Mouse (Mus musculus) gastrocnemius, postnatal 14 days (tissue): ENCODE results near the gene Pik3c2g. TPM values are rescaled to one million over a fixed set of nuclear protein-coding genes. Genes with fewer than 3 reads are reported as not detected.
A peak's percentile ranks its signal among the peaks of the same experiment; 100 is the strongest.

Source experiments
- DNase-seq: peaks from one replicate; pipeline ENCODE4 v3.0.0; 2021; ENCODE audit warnings: mixed read lengths
- intact Hi-C: fragments of 180-260 bp; cut with DNase I; formaldehyde crosslinking; loops from one replicate; pipeline ENCODE4 v1.15.1; 2025; ENCODE audit warnings: low total_unique reads
- total RNA-seq, 2 experiments: library from RNA; stranded (reverse); gene quantifications; 2 replicates each; pipeline ENCODE4 v1.2.3; 2021

Pik3c2g gene
- total RNA-seq, 2 experiments from 2014 or later, result 0.07 TPM; not detected in 1

DNA sequence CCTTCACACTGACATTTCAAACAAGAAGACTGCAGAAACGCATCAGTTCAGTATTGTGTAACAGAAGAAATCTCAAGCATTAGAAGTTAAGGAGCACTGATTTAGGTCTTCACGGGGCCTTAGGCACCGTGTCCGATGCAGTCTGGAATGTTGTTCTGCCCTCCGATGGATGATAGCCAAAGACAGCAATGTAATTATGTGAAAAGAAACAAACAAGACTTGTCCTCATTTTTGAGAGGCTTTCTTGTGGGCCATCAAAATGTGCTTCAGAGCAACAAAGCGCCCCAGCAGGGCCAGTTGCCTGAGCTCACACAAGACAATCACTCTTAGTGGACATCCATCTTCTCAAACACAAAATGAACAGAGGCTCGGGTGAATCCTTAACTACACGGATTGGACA, 234.9 kb downstream of the Pik3c2g start:
- no peak for DNase-seq
- intact Hi-C loops, result no loop called here

GRCm38 (mm10) chr6:139838239-139838638, 251.2 kb downstream of the Pik3c2g start:
- intact Hi-C loops, result no loop called here
- no peak for DNase-seq

DNA sequence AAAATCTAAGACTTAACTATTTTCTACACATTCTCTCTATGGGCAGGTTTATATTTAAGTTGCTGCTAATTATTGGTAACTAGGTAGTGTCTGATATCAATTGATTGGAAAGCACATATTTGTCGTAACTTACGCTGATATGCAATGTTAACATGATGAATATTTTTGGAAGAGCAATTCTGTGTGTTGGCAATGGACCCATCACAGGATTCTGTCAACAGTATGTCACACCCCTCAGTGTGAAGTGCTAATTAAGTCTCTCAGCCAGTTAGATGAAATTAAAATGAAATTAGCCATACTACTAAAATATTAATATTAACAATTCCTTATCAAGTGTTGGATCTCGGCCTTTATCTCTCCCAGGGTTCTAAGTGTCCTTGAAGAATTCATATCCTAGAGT, 251.7 kb downstream of the Pik3c2g start:
- no peak for DNase-seq
- intact Hi-C loops, result no loop called here

GRCm38 (mm10) chr6:139839907-139840306, 252.9 kb downstream of the Pik3c2g start:
- intact Hi-C loops, result no loop called here
- DNase-seq, result no peak

- DNase-seq, result no peak
These were observed 254.3 kb downstream of the Pik3c2g start for GRCm38 (mm10) chr6:139841272-139841671.

DNA sequence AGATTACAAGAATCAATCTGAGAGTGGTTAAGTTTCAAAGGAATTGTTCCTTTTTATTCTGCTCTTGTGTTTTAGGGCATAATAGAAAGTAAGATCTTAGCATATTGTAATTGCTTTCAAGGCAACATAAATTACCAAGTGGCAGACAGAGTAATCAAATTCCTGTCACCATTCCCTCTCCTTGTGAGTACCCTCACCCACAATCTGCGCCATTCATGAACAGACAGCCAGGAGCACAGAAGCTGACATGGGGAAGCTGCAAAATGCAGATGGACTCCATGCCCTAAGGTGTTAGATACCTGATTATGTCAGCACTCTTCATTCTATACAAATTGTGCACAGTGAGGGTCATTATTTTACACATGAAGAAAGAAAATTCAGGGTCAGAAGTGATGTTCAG, 255.6 kb downstream of the Pik3c2g start:
- intact Hi-C loops, result no loop called here
- DNase-seq, result no peak

More at GRCm38 (mm10) chr6:139841272-139841671, 254.3 kb downstream of the Pik3c2g start:
- intact Hi-C loops, result no loop called here

DNA sequence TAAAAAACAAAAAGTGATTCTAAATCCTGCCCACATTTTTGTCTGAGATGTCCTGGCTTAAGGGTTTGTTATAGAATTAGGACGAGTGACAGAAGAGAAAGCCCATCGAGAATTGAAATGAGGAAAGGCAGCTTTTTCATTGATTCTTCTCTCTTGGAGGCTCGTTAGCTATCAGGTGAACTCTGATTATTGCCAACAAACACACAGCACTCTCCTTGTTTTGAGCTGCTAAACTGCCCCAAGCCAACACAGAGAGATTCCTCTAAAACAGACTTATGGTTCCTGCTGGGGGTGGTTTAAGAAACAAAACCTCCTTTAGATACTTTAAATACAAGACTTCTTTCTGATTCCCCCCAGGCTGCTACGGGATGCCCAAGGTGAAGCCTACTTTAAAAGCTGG, 256.5 kb downstream of the Pik3c2g start:
- no peak for DNase-seq
- intact Hi-C loops, result no loop called here

DNA sequence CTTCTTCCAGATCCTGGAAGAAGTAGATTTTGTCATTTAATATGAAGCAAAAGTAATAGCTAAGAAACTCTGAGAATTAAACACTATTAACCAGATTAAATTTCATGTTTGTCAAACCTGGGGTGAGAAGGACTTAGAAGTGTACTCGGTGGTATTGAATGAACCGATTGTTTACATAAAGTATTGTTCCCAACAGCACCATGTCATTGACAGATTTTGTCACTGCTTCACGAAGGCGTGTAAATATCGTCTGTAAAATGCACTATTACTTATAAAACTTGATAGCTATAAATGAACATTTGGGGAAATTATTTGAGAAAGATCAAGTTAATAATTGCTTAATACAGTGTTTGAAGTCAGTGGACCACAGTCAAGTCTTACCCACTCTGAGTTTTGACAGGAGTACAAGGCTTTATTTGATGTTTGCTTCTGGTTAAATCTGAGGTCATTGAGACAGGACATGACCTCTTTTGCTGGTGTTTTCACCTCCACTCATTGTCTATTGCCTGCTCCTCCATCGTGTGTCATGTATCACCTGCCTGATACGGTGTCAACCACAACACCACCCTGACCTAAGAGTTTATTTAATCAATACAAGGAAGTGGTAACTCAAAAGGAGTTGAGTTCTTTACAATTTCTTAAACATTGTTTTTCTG, 260.0 kb downstream of the Pik3c2g start:
- intact Hi-C loops, result no loop called here
- DNase-seq, result no peak

- intact Hi-C loops, result no loop called here
These were observed 262.9 kb downstream of the Pik3c2g start for GRCm38 (mm10) chr6:139849931-139850330.

DNA sequence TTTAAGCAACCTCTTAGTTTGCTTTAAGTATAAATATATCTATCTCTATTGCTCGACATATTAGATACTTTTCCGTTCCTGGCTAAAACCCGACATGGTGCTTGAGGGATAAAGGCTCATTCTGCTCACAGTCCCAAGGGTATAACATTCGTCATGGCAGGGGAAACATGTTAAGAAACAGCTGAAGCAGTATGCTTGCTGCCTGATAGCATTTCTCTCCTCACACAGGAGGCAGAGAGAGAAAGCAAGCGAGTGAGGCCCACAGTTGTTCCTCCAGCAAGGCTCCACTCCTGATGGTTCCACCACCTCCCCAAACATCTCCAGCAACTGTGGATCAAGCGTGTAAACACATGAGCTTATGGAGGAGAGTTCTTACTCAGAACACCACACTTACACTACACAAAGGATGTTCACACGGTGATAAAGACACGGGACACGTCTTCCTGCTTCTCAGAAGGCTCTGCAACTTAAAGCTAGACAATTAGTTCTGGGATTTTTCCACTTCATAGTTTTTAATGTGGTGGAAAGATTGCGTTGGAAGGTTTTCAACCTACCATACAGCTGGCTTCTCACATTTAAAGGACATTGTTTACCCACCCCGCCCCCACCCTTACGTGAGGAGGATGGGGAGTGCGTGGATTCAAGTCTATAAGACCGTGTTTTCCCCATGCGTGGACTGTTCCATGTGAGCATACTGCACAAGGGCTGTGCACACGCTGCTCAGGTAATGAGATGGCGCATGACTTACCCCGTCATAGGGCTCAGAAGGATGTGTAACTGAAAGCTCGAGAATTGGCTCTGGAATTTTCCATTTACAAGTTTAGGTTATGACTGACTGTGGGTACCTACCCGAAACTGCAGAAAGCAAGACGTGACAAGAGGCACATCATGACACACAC, 264.9 kb downstream of the Pik3c2g start:
- intact Hi-C loops, result no loop called here
- no peak for DNase-seq

More at GRCm38 (mm10) chr6:139849931-139850330, 262.9 kb downstream of the Pik3c2g start:
- DNase-seq, result no peak

DNA sequence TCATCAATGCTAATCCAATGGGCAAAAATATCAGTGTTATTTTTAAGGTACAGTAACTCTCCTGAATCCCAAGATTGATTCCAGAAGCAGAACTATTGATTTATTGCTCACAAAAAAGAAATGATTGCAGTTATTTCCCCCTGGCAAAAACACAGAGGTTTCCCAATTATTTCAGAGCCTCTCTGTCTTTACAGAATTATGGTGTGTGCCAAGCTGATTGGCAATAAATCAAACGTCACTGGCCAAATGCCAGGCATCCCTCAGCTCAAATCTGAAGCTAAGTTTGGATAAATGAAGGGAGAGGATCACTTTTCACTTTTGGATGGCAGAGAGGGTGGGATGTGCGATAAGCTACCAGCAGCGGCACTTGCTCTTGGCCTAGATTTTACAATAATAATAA, 265.8 kb downstream of the Pik3c2g start:
- no peak for DNase-seq
- intact Hi-C loops, result no loop called here

- intact Hi-C loops, result no loop called here
- DNase-seq, result no peak
These were observed 273.1 kb downstream of the Pik3c2g start for GRCm38 (mm10) chr6:139860141-139860540.

GRCm38 (mm10) chr6:139861534-139861933, 274.5 kb downstream of the Pik3c2g start:
- no peak for DNase-seq
- intact Hi-C loops, result no loop called here

- intact Hi-C loops, result no loop called here
- no peak for DNase-seq
These were observed 278.1 kb downstream of the Pik3c2g start for GRCm38 (mm10) chr6:139865059-139865673.

GRCm38 (mm10) chr6:139874418-139875176, 287.6 kb downstream of the Pik3c2g start:
- intact Hi-C loops, result loop anchor here (10.0 kb wide), 1 partner anchor 570 kb away; no protein-coding TSS in a partner anchor
- DNase-seq, result peak; percentile 40

GRCm38 (mm10) chr6:139876691-139877090, 289.7 kb downstream of the Pik3c2g start:
- intact Hi-C loops, result loop anchor here (10.0 kb wide), 1 partner anchor 568 kb away; no protein-coding TSS in a partner anchor
- no peak for DNase-seq

DNA sequence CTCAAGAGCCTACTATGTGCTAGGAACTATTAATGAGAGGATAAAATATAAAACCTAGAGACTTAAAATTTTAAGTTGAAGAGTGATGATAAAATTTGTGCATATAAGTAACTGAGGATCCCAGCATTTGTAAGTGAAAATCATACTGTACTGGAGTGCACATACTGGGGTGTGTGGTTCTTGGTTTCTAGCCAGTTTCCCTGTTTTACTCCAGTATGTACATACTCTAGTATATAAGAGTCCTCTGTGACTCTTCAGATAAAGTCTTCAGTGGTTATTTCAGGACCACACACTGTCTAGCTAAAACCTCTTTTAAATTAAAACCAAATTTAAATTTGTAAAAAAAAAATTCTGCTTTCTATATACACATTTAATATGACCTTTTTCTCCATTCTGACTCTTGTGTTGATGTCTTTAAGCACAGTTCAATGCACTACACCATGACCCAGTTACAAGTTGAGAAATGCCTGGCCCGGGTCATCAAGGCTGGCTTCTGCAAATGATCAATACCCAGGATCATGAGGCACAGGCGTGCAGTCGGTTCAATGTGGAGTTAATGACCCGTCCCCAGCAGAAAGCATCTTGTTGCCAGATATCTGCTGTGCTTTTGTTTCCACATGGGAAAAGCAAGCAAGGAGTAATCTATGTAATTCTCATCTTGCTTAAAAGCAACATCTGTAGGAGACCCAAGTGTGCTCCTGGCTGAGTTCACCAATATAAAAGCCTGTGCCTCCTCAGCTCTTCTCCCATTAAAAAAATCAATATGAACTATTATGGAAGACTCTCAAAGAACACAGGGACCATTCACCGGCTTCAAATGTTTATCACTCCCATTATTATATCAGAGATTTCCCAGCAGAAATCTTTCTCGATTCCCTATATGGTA, 290.7 kb downstream of the Pik3c2g start:
- DNase-seq, result peak; percentile 9
- intact Hi-C loops, result loop anchor here (10.0 kb wide), 1 partner anchor 567 kb away; no protein-coding TSS in a partner anchor

DNA sequence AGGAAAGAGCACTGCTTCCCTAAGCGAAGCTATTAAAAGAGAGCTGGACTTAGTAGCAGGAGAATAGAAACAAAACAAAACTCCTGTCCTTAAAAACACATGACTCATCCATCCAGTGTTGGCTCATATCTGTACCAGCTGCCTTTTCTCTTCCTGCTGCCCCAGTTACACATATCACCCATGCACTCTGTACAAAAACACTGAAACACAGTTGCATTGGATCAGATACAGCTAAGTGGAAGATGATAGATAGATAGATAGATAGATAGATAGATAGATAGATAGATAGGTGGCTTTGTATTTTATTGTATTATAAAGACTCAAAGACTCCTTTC, 291.3 kb downstream of the Pik3c2g start:
- no peak for DNase-seq
- intact Hi-C loops, result loop anchor here (10.0 kb wide), 1 partner anchor 566 kb away; no protein-coding TSS in a partner anchor

- no peak for DNase-seq
- intact Hi-C loops, result no loop called here
These were observed 295.1 kb downstream of the Pik3c2g start for GRCm38 (mm10) chr6:139882076-139882475.
